Mouse (Mus musculus) adrenal gland, adult (tissue): ENCODE measurements around the gene Cdh11.
"Not testable (repeated sequence)": the region's sequence is repeated elsewhere in the genome, so short reads cannot be mapped to it uniquely, and the experiment has no call there.

Experiments used
- DNase-seq, 2 experiments: peaks; one replicate each; pipeline ENCODE4 v3.0.0; 2022 to 2023; ENCODE audit warnings: low spot score in 1 of 2; ENCODE audit not compliant: inconsistent age in 2 of 2

Gene Cdh11

DNA sequence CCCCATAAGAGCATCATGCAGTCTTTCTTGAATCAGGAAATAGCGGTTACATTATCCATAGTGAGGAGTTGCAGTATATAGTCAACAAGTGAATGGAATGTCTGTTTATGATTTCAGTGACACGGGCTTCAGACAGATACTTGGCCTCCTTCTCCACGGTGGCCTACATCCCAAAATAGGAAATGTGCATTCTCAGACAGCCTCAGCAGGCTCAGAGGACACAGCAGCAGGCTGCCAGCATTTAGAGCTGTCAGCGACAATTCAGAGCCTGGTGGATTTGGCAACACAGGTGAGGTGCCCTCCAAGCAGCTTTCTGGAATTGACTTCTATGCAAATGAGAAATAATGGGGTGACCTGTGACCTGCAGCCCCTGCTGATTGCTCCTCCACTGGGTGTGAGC lies 69.5 kb downstream of the Cdh11 start:
- DNase-seq, result no peak

DNA sequence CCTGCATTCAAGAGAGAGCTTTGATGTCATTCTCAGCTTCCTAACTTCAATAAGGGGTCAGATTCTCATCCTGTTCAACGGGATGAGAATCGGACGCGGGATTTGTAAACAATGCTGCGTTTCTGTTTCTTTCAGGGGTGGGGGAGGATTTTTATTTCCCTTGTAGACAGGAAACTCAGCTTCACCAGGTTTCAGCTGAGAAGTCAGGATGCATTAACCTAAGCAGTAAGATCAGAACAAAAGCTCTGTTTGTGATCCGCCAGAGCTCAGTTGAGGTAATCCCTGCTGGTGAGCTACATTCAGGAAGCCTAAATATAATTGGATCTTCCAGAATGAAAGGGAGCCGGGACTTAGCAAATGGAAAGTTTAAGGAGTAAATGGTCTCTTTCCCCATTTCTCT lies 78.1 kb downstream of the Cdh11 start:
- no peak for DNase-seq

DNA sequence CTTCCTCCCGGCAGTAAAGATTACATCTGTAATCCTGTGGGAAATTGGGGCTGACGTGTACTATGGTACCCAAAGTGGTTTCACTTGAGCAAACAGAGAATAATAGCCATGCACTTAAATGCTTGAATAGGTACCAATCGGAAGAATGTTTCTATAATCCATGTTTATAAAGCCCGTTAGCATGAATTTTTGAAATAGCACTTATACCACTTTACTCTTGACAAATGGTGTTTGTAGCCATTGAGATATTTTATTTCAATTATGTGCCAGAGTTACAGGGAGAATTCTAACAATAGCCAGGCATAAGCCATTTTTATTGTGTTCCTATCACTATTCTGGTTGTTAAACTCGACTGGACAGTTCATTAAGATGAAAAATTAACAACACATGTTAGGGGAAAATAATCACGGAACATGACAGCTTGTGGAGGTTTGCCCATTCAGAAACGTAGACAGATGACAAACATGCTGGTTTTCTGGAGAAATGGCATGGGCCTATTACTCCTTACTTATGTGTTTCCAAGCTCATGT lies 80.0 kb downstream of the Cdh11 start:
- DNase-seq, result no peak

DNA sequence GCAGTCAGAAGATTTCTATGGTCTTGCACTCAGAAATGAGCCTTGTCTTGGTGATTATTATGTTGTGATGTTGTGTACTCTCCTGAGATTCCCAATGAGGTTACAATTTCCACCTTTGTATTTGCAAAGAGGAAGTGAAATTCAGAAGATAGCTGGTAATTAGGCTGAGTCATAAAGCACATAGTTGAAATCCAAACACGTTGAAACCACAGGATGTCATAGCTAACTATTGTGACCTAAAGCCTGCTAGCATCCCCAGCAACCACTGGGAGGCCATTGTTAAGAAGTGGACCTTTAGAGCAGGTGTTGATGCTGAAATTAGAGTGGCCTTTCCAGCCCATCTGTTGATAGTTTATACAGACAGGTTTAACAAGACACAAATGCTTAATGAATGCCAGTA lies 85.2 kb downstream of the Cdh11 start:
- DNase-seq, result no peak

DNA sequence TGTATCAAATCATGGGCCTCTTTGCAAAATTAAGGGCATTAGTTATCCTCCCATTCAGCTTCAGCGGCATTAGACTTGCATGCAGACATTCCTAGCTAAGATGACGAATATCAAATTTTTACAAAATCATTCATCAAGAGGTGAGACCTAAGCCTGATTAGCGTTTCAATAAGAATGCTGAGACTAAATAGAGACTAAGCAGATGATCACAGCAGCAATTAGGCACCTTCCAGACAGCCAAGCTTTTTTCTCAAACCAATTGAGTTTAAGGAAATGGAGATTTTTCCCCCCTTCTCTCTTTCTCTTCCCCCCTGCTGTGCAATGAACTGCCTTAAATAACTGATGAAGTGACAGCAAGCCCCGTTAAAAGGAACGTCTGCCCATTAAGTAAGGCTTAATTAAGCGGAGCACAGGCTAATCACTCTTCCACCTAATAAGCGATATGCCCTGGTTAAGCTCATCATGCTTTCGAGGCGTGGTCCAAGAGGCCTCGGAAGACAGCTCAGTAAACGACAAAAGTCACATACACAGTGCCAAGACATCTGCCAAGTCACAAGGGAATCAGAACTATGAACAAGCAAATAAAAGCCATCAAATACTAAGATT lies 87.1 kb downstream of the Cdh11 start:
- no peak for DNase-seq

DNA sequence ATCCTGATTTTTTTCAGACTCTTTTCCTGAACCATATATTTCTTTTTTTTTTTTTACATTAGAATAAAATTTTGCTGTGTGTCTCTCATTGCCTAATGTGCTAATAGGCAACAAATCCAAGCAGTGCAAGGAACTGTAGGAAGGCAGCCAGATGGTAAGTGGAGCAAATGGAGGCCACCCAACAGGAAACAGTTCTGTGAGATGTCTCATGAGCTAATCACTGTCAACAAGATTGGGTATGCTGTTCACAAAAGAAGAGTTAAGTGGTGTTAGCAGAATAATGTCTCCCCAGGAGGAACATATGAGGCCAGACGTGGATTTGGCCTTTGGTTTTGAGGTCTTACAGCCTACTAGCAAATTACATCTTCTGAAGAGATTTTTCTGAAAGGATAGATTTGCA lies 92.0 kb downstream of the Cdh11 start:
- peak in 1 of 2 experiments; percentile 20 for DNase-seq

DNA sequence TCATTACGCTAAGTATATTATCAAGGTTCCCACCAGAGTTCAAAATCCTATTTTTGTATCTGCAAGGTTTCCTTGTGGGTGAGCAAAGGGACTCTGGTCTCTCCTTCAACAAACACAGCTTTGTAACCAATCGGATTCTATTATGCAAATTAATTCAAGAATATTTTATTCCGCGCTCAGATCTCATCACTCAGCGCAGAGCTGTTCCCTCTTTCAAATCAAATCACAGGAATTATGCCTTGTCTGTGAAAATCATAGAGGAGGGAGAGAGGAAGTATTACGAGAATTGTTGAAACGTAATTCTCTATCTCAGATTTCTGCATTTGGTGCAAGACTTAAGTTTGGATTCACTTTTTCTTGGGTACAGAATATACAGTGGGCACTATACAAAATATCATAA lies 100.0 kb downstream of the Cdh11 start:
- DNase-seq, result not testable (repeated sequence)

DNA sequence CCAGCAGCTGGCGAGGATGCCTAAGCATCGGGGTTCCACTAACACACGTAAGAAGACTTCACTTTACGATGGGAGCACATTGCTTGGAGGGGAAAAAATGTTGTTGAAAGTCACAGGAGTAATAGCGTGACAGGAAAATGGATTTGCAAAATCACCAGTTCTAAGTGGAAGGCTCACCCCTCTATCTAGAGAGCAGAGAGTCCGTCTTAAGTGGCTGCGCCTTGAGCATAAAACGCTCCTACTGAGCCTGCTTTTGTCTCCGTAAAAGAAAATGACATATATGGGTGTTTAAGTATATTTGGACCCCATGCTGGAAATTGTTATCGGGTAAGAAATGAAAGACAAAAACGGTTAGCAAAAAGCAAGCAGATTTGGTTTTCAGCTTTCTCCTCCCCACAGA lies 100.4 kb downstream of the Cdh11 start:
- no peak for DNase-seq

DNA sequence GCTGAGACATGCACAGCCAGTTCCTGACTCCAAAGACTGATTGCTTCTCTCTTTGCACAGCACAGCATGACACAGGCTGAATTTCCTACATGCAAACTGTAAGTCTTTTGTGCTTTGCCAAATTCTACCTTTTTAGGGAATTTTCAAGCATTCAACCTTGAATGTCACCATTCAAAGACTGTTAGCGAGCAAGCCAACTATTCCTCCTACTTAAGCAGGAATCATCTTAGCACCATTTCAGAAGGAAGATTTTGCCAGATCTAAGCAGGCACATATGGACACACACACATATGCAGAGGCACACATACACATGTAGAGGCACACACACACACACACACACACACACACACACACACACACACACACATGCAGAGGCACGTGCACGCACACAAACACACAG lies 108.3 kb downstream of the Cdh11 start:
- DNase-seq, result no peak

DNA sequence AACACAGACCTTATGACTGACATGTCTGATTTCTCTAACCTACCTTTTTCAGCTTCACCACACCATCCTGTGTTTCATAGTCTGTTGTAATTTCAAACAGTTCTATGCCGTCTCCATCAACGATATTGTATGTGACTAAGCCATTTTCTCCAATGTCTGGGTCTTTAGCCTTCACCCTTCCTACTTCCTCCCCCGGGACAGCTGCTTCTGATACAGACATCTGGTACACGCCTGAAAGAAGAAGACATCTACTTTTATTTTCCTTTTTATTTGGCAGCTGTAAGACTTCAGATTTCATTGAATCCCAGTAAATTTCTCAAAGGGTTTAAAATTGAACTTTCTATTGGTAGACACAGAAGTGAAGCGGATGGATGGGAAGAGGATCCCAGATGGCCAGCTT lies 120.9 kb downstream of the Cdh11 start:
- not testable (repeated sequence) for DNase-seq

DNA sequence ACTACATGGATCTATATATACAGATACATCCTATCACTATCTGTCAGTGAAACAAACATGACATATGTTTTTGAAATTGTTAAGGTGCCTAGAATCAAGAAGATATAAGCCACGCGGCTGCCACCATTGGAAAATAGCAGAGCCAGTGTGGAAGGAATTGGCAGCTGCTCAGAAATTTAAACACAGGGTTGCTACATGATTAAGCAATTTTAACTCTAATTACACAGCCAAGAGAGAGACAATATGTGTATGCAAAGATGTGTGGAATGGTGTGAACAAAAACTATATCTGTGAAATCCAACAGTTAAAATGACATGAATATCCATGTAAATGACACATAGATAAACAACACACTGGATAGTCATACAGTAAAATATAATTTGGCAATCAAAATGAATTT lies 128.9 kb downstream of the Cdh11 start:
- DNase-seq, result no peak

DNA sequence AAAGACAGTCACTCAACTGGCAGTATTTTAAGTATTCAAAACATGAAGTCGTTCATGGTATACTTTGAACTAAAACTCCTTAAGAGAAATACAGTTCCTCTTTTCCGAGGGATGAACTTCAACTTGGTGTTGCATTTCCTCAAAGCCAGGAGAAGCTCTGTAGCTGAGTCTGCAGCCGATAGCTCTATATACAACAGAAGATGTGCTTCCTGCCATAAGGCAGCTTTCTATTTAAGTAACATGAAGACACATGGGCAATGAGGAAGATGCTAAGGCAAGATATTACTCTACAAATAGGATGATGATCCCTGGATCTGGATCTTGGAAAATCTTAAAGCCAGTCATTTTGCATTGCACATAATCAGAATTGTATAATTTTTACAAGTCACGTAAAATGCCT lies 133.5 kb downstream of the Cdh11 start:
- DNase-seq, result no peak

DNA sequence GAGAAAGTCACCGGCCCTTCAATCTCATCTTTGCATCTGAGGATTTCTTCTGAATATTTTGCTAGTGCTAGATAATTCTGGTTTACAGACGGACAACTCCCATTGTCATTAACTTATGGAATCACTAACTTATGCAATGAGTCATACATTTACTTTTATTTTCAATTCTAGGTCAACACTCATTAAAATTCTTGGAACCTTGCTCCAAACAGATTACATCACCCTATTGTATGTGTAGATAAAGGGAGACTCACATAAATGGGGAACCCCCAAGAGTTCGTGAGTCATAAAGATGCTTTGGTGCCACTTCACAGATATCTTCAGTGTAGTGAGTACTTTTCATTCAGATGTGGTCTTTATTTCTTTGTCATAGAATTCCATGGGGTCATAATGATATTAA lies 158.3 kb downstream of the Cdh11 start:
- no peak for DNase-seq

DNA sequence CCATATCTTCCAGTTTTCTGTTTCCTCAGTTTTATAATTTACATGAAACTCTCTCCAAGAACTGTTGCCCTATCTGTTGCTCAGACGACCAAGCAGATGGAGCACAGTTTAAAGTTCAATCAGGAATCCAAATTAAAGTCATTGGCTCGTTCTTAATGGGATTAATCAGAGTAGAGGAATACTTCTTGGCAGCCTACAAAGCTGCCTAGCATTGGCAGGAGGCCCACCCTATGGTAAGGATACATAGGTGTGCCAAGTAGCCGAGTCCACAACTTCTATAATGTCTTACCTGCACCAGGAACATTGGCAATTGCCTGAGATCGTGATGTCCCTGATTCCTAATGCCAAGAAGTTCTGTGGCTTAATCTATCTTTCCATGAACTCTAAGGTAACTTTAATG lies 173.3 kb downstream of the Cdh11 start:
- no peak for DNase-seq

DNA sequence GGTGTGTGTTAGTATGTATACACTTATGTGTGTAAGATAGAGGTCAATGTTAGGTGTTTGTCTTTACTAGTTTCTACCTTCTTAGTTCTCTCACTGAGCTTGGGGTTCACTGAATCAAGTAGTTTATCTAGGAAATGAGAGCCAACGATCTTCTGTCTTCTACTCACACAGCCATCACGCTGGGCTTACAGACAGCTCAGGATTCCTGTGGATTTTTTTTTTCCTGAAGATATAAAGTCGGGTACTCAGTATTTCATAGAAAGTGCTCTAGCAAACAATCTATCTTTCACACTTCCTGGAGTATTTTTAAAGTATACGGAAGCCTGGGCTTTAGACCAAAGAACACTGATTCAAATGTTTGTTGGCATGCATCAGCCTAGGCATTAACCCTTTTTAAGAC lies 184.1 kb downstream of the Cdh11 start:
- DNase-seq, result no peak

DNA sequence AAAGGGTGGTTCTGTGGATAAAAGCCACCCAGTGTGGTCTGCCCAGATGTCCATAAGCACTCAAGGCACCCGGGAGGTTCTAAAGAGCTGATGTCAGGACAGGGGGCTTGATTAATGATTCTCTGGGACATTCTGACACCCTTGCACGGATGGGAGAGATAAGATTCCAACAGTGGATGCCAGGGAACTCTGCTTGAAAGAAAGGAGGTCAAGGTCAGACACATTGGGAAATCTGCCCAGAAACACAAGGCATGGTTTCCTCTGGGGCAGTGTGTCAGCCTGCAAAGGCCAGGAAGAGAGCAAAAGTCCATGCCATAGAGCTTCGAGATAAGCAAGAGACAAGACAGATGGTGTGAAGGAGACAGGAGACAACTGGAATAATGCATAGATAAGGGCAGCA lies 188.9 kb downstream of the Cdh11 start:
- peak; percentile 86 to 94 for DNase-seq

DNA sequence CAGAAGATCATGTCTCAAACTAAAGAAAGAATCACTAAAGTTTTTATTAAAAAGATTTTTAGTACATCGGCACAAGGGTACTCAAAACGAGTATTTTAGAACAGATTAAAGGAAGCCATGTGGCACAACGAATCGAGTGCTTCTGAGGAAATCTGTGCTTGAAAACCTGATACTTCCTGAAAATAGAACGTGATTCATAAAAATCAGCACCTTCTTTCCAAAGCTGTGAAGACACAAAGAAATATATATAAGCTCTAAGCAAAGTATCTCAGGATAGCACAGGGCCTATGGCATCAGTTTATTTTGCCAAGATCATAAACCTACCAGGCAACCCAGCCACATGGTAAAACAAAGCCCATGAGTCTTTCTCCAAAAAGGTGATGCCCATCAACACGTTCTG lies 191.5 kb downstream of the Cdh11 start:
- DNase-seq, result no peak
